Comparison of ENCODE assay signal across 8 mouse cellular contexts in the genomic region with DNA sequence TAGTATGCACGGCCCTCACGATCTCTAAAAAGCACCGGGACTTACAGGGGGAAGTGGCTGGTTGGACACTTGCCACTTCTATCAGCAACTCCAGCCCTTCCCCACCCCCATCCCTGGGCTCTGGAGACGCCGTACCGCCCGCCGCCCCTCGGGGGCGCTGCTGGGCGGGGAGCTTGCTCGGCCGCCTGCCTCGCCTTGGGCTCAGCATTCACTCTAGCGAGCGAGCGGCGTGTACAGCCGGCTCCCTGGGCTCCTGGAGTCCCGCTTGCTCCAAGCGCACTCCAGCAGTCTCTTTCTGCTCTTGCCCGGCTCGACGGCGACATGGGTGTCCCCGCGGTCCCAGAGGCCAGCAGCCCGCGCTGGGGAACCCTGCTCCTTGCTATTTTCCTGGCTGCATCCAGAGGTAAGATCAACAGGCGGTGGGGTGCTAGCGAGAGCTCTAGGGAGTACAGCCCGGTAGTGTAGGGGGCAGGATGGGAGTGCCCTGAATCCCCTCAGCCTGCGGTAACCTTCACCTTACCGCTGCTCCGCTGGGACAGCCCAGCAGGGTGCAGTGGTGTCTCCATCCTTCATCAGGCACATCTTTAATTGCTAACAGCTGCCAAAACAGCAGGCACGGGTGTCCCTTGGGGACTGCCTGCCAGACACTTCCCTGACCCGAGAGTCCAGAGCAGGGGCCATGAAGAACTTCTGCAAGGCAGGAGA. TPM values are rescaled to one million over a fixed set of nuclear protein-coding genes. Genes with fewer than 3 reads are reported as not detected.
DNase-seq lines count a peak whose midpoint lies in the region; ATAC-seq and TF ChIP-seq lines count a peak whose summit lies in the region.

Gene Vsir (plus strand): TSS at position 151 of the 705 bp plus-strand sequence.

- H3K4me3 ChIP-seq in ES-E14 (ENCODE audit: insufficient read depth in 1 of 2, low read depth in 1 of 2, low read length in 2 of 2, poor library complexity in 1 of 2, severe bottlenecking in 1 of 2) = peak within 1 kb of the TSS; percentile 55 to 72
- peak within 1 kb of the TSS; percentile 77 for H3K4me3 ChIP-seq in lung, adult 2 months (replicated peaks; ENCODE audit: extremely low read depth, low read depth, low read length)
- H3K4me3 ChIP-seq in neural tube, embryonic 14.5 days (ENCODE audit: low read depth, low read length) = peak within 1 kb of the TSS; percentile 13

- in situ Hi-C loops in ES-E14 (cut with MboI; ENCODE audit: low sequenced_read_pairs in 2 of 2, unreplicated experiment in 2 of 2) = no loop called here

- no peak within 1 kb of the TSS for H3K27ac ChIP-seq in ES-E14 (ENCODE audit: insufficient read depth, low read depth, low read length, poor library complexity, severe bottlenecking)
- no peak within 1 kb of the TSS for H3K27ac ChIP-seq in neural tube, embryonic 14.5 days (ENCODE audit: low read depth, low read length)

- peak; percentile 79; the same call in 1 of the 2 replicates for TF ChIP-seq POLR2A in lung, adult 2 months (IDR thresholded peaks at IDR 0.05; ENCODE audit: borderline replicate concordance, extremely low read depth, low read depth, low read length)

- no peaks in the 10 kb centered on the region for H3K36me3 ChIP-seq in ES-E14 (ENCODE audit: control insufficient read depth, insufficient read depth, low read length, poor library complexity, severe bottlenecking)
- no peaks in the 10 kb centered on the region for H3K36me3 ChIP-seq in neural tube, embryonic 14.5 days (ENCODE audit: control insufficient read depth, insufficient read depth, low read length)

- peaks cover 3 to 7% of the 10 kb centered on the region in 2 experiments; a peak in 2 of 4 replicates for H3K4me1 ChIP-seq in ES-E14 (ENCODE audit: control insufficient read depth in 2 of 2, insufficient read depth in 2 of 2, low read length in 2 of 2, poor library complexity in 1 of 2)
- peaks cover 20% of the 10 kb centered on the region for H3K4me1 ChIP-seq in lung, adult 2 months (ENCODE audit: control insufficient read depth, insufficient read depth, low read length)
- H3K4me1 ChIP-seq in neural tube, embryonic 14.5 days (ENCODE audit: control insufficient read depth, insufficient read depth, low read length) = peaks cover 15% of the 10 kb centered on the region

- H3K9me3 ChIP-seq in ES-E14 (ENCODE audit: control insufficient read depth, insufficient read depth, low read depth, low read length) = no peaks in the 10 kb centered on the region
- no peaks in the 10 kb centered on the region for H3K9me3 ChIP-seq in neural tube, embryonic 14.5 days (ENCODE audit: control insufficient read depth, low read length)

- under 1% methylated on average over 37 of the region's 37 CpGs for WGBS in lung, adult 2 months
- WGBS in neural tube, embryonic 14.5 days = under 1% methylated on average over 37 of the region's 37 CpGs

- H3K27me3 ChIP-seq in neural tube, embryonic 14.5 days (ENCODE audit: control insufficient read depth, insufficient read depth, low read length) = peaks cover 3% of the 10 kb centered on the region; the same call in 1 of the 2 replicates

- peak within 1 kb of the TSS; percentile 25 for H3K4me2 ChIP-seq in neural tube, embryonic 14.5 days (ENCODE audit: low read depth, low read length)

- peak; percentile 52 for TF ChIP-seq CTCF in lung, adult 2 months (IDR thresholded peaks at IDR 0.05; ENCODE audit: insufficient read depth, low read length)

- peak; percentile 54 to 55 for ATAC-seq in hematopoietic stem cell, adult 5-6 weeks (replicated peaks in 1 of 2; ENCODE audit: insufficient read depth in 1 of 2, low FRiP score in 2 of 2, low TSS enrichment in 1 of 2, low read depth in 1 of 2, poor library complexity in 2 of 2, severe bottlenecking in 2 of 2)
- ATAC-seq in neural tube, embryonic 14.5 days (ENCODE audit: low read depth) = peak; percentile 36; the same call in 1 of the 2 replicates

- DNase-seq in ES-E14 (ENCODE audit: low read depth, low spot score) = peak; percentile 68
- DNase-seq in c-Kit-positive CD71-positive TER-119-positive erythroid progenitor cells, embryonic 14.5 days (ENCODE audit: low spot score) = peak; percentile 73
- peak; percentile 70 for DNase-seq in forelimb bud, embryonic 11.5 days (ENCODE audit: low read depth, low spot score)
- peak in 1 of 2 experiments; percentile 43 for DNase-seq in layer of hippocampus, adult 8-10 months (ENCODE audit: low spot score in 2 of 2)
- DNase-seq in lung, adult 2 months = peak; percentile 85
- DNase-seq in testis, postnatal 14 days (ENCODE audit: low spot score) = peak; percentile 75

- H3K9ac ChIP-seq in ES-E14 (ENCODE audit: insufficient read depth, low read depth, low read length, poor library complexity, severe bottlenecking) = peak within 1 kb of the TSS; percentile 68; the same call in 1 of the 2 replicates
- no peak within 1 kb of the TSS for H3K9ac ChIP-seq in neural tube, embryonic 14.5 days (replicated peaks; ENCODE audit: low read depth, low read length)

TF ChIP-seq in ES-E14, 5 proteins besides CTCF, POLR2A, EP300 and RAD21:
- no peak for TF ChIP-seq ZC3H11A (IDR thresholded peaks at IDR 0.05; ENCODE audit: borderline replicate concordance, low read depth, low read length)
- no peak for TF ChIP-seq ZNF384 (IDR thresholded peaks at IDR 0.05; ENCODE audit: low read depth, low read length)
- TF ChIP-seq MAFK (IDR thresholded peaks at IDR 0.05; ENCODE audit: insufficient read depth, low read depth, low read length) = no peak
- TF ChIP-seq HCFC1 (IDR thresholded peaks at IDR 0.05; ENCODE audit: borderline replicate concordance, insufficient read depth, low read length) = no peak
- no peak for TF ChIP-seq CHD2 (IDR thresholded peaks at IDR 0.05; ENCODE audit: low read depth, low read length)
TF ChIP-seq in ES-E14: peak in this region for 0.

RNA-seq across cellular contexts. Expression of gene Vsir, which starts in this region (rescaled TPM):
- 5.5 and 5.7 TPM in 2 replicates for total RNA-seq in ES-E14 (2012; rRNA removed)
- 50.2 and 83.1 TPM in 2 replicates for total RNA-seq in hematopoietic stem cell, adult 5-6 weeks (2017)
- total RNA-seq in layer of hippocampus, adult 8-10 months (2022) = 10 to 100 TPM; 17.5 to 84.6 (median 50.1) TPM
- 87.9 and 105 TPM in 2 replicates for polyA plus RNA-seq in lung, adult 2 months (2012; rRNA removed)
- 2.0 and 2.4 TPM in 2 replicates for polyA plus RNA-seq in neural tube, embryonic 14.5 days (2014; fragmentation: Nextera tagmentation; extraction: Ambion mirVana)

Comparison
In these comparisons a context has a peak if more than half of its experiments do, and no peak if none do; other contexts are left out.
1. RNA of gene Vsir (polyA plus RNA-seq): 87.9 to 105 TPM in lung, adult 2 months; 2.0 to 2.4 TPM in neural tube, embryonic 14.5 days; every median in the first group is over 10 times any median in the second.
2. H3K4me3 ChIP-seq: peak in every context shown above with its lines; median percentile 77 in lung, adult 2 months; 64 in ES-E14; 13 in neural tube, embryonic 14.5 days.